Mouse (Mus musculus) kidney, adult 2 months (tissue): ENCODE measurements around the gene Ptprf.

Experiments used
- CTCF ChIP-seq: fragments of 200-500 bp; conservative IDR thresholded peaks from 2 replicates; pipeline ENCODE4 v1.5.1; 2011; ENCODE audit warnings: low read depth, mild to moderate bottlenecking, control low read depth, low read length, moderate library complexity, mixed read lengths; ENCODE audit not compliant: insufficient read depth, insufficient read length
- POLR2A ChIP-seq: fragments of 200-500 bp; IDR thresholded peaks from one replicate; pipeline ENCODE4 v1.6.1; 2011; ENCODE audit warnings: low read depth, low read length, control low read depth

GRCm38 (mm10) chr4:118218521-118218920, 72.7 kb downstream of the Ptprf start:
- no peak for TF ChIP-seq CTCF
- TF ChIP-seq POLR2A: no peak
